Mouse (Mus musculus) cerebellum, adult 18-20 months (tissue): ENCODE data around the gene Rab43.

ENCODE experiments used
- DNase-seq, 2 experiments: peaks; one replicate each; pipeline ENCODE4 v3.0.0; 2021

The Rab43 gene

GRCm38 (mm10) chr6:87746849-87747248 is 65.1 kb downstream of the Rab43 start:
- no peak for DNase-seq

- DNase-seq = no peak
Measured at GRCm38 (mm10) chr6:87746059-87746458, 65.9 kb downstream of the Rab43 start.

DNA sequence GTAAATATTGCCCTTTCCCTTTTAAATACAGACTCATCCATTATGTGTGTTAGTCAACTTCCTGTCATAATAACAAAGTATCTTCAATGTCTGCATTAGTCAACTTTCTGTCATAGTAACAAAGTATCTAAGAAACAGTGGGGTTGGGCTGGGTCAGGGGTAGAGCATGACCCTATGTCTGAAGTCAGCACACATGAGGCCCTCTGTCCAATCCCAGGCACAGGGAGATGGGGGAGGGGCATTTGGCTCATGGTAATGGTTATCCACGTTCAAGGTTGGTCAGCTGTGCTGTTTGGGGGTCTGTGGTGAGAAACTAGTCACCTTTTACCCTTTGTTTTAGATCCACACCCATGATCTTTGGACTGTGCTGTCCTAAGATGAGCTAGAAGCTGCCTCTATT is 66.7 kb downstream of the Rab43 start:
- DNase-seq = no peak

- DNase-seq = no peak
Measured at GRCm38 (mm10) chr6:87744632-87745031, 67.3 kb downstream of the Rab43 start.

GRCm38 (mm10) chr6:87743281-87743680 is 68.7 kb downstream of the Rab43 start:
- no peak for DNase-seq

- DNase-seq = no peak
Measured at GRCm38 (mm10) chr6:87742804-87743203, 69.2 kb downstream of the Rab43 start.

DNA sequence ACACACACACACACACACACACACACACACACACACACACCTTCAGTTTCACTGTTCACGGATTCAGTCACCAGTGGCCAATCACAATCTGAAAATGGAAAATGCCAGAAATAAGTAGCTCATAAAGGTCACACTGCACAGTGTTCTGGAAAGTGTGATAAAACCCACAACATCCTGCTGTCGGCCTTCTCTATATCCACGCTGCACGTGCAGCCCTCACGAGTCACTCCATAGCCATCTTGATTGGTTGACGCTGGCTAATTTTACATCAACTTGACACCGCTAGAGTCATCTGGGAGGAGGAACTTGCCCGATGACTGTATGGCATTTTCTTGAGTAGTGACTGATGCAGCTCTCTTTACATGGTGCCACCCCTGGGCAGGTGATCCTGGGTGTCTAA is 70.0 kb downstream of the Rab43 start:
- DNase-seq = no peak

GRCm38 (mm10) chr6:87740496-87740895 is 71.5 kb downstream of the Rab43 start:
- no peak for DNase-seq

GRCm38 (mm10) chr6:87739898-87740297 is 72.1 kb downstream of the Rab43 start:
- DNase-seq = no peak
